Mouse (Mus musculus) heart, embryonic 14.5 days (tissue): ENCODE results near the gene Sult4a1. TPM values are rescaled to one million over a fixed set of nuclear protein-coding genes. Genes with fewer than 3 reads are reported as not detected.
A peak's percentile ranks its signal among the peaks of the same experiment; 100 is the strongest.

Experiments used
- ATAC-seq: fragments of 200-750 bp; cut with Nextera tagmentation; 2 replicates; pipeline ENCODE4 v1.8.0; 2017; ENCODE audit warnings: low read depth, moderate TSS enrichment; ENCODE audit not compliant: insufficient number of reproducible peaks, insufficient read depth, low FRiP score
- H3K27ac ChIP-seq, 2 experiments: fragments of 200-500 bp in 1 of 2; fragments of 300-500 bp in 1 of 2; sonication (generic) in 1 of 2; replicated peaks in 1 of 2; 2 replicates each; pipeline ENCODE4 v1.5.1; 2012 to 2014; ENCODE audit warnings: low read depth in 2 of 2, low read length in 2 of 2, control low read depth in 1 of 2, mild to moderate bottlenecking in 1 of 2, mixed read lengths in 1 of 2; ENCODE audit not compliant: control insufficient read depth in 1 of 2, insufficient read depth in 1 of 2
- H3K27me3 ChIP-seq: fragments of 300-500 bp; sonication (generic); 2 replicates; pipeline ENCODE4 v1.6.1; 2014; ENCODE audit warnings: mild to moderate bottlenecking, low read length, control low read depth; ENCODE audit not compliant: control insufficient read depth, insufficient read depth
- H3K36me3 ChIP-seq: fragments of 300-500 bp; sonication (generic); 2 replicates; pipeline ENCODE4 v1.6.1; 2014; ENCODE audit warnings: mild to moderate bottlenecking, control low read depth, low read length, mixed read lengths; ENCODE audit not compliant: control insufficient read depth, insufficient read depth
- H3K4me1 ChIP-seq, 2 experiments: fragments of 200-500 bp in 1 of 2; fragments of 300-500 bp in 1 of 2; sonication (generic) in 1 of 2; 2 replicates each; pipeline ENCODE4 v1.6.1; 2012 to 2014; ENCODE audit warnings: low read length in 2 of 2, control low read depth in 1 of 2, mixed read lengths in 1 of 2; ENCODE audit not compliant: control insufficient read depth in 2 of 2, insufficient read depth in 2 of 2
- H3K4me2 ChIP-seq: fragments of 300-500 bp; sonication (generic); 2 replicates; pipeline ENCODE4 v1.6.1; 2014; ENCODE audit warnings: mild to moderate bottlenecking, low read length
- H3K4me3 ChIP-seq, 2 experiments: fragments of 200-500 bp in 1 of 2; fragments of 300-500 bp in 1 of 2; sonication (generic) in 1 of 2; 2 replicates each; pipeline ENCODE4 v1.5.1; 2012 to 2014; ENCODE audit warnings: low read length in 2 of 2, mild to moderate bottlenecking in 2 of 2, control low read depth in 1 of 2, low read depth in 1 of 2, moderate library complexity in 1 of 2; ENCODE audit not compliant: control insufficient read depth in 1 of 2, insufficient read depth in 1 of 2
- H3K9ac ChIP-seq: fragments of 300-500 bp; sonication (generic); 2 replicates; pipeline ENCODE4 v1.6.1; 2014; ENCODE audit warnings: mild to moderate bottlenecking, low read length
- H3K9me3 ChIP-seq: fragments of 300-500 bp; sonication (generic); 2 replicates; pipeline ENCODE4 v1.6.1; 2016; ENCODE audit warnings: low read length, control low read depth; ENCODE audit not compliant: control insufficient read depth
- whole genome bisulfite sequencing: fragments of 180-500 bp; shearing (Covaris S2); extraction: QIAGEN DNeasy Blood & Tissue Kit; methylation state at CpG from one replicate; pipeline ENCODE4 v1.1.7; 2014; 5-methylcytosine and 5-hydroxymethylcytosine counted together
- polyA plus RNA-seq: library from polyadenylated mRNA; unstranded; fragments of >200 nt; fragmentation: Nextera tagmentation; extraction: Ambion mirVana; gene quantifications from 2 replicates; pipeline ENCODE4 v1.2.1, GENCODE M21; 2014

Gene Sult4a1
- polyA plus RNA-seq, 1 experiment from 2014 or later = 0.18 TPM

GRCm38 (mm10) chr15:84065140-84065539 lies 40.4 kb downstream of the Sult4a1 start, which contains the start of gene Efcab6:
TSS of gene Efcab6 (minus strand) at chr15:84065379.
- no peak within 1 kb of the TSS for H3K9ac ChIP-seq
- H3K36me3 ChIP-seq = no peaks in the 10 kb centered on the region
- no peak within 1 kb of the TSS for H3K4me3 ChIP-seq
- peaks cover 14% of the 10 kb centered on the region for H3K9me3 ChIP-seq
- WGBS = 3% methylated on average over 29 of the region's 29 CpGs
- peaks cover 60% of the 10 kb centered on the region for H3K27me3 ChIP-seq
- H3K4me1 ChIP-seq = no peaks in the 10 kb centered on the region
- ATAC-seq = no peak
- peak within 1 kb of the TSS; percentile 38; the same call in 1 of the 2 replicates for H3K4me2 ChIP-seq
- H3K27ac ChIP-seq = no peak within 1 kb of the TSS

- WGBS = 71% methylated on average over 6 of the region's 6 CpGs
- H3K27ac ChIP-seq = no peak overlapping the region
- no peaks in the 10 kb centered on the region for H3K36me3 ChIP-seq
- H3K27me3 ChIP-seq = peaks cover 10% of the 10 kb centered on the region
- H3K4me2 ChIP-seq = no peak overlapping the region
- H3K4me3 ChIP-seq = no peak overlapping the region
- no peak overlapping the region for H3K9ac ChIP-seq
- no peak for ATAC-seq
- no peaks in the 10 kb centered on the region for H3K4me1 ChIP-seq
- peaks cover 9% of the 10 kb centered on the region; the same call in 1 of the 2 replicates for H3K9me3 ChIP-seq
These were observed 46.7 kb downstream of the Sult4a1 start for GRCm38 (mm10) chr15:84058841-84059240.

GRCm38 (mm10) chr15:84056083-84056482 lies 49.5 kb downstream of the Sult4a1 start:
- no peak overlapping the region for H3K9ac ChIP-seq
- H3K27me3 ChIP-seq = peaks cover 8% of the 10 kb centered on the region
- no peaks in the 10 kb centered on the region for H3K36me3 ChIP-seq
- no peak overlapping the region for H3K27ac ChIP-seq
- no peaks in the 10 kb centered on the region for H3K9me3 ChIP-seq
- no peak overlapping the region for H3K4me2 ChIP-seq
- ATAC-seq = no peak
- WGBS = 62% methylated on average over 5 of the region's 5 CpGs
- no peak overlapping the region for H3K4me3 ChIP-seq
- peaks cover 3 to 5% of the 10 kb centered on the region in 2 experiments; a peak in 2 of 4 replicates for H3K4me1 ChIP-seq

GRCm38 (mm10) chr15:84053859-84054258 lies 51.7 kb downstream of the Sult4a1 start:
- ATAC-seq = peak; percentile 50; the same call in 1 of the 2 replicates
- 19% methylated on average over 9 of the region's 9 CpGs for WGBS
- H3K27ac ChIP-seq = no peak overlapping the region

DNA sequence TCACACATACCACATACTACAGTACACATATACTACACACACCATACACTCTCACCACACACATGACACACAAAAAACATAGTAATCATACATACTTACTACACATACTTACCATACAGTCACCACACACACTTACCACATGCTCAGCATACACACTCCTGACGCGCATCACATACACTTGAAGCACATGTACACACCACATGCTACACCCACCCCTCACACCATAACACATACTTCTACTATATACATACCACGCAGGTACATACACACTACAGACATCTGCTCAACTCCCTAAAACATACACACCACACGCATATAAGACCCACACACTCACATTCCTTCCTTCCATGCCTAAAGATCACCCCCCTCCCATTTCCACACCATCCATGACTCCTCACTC lies 52.3 kb downstream of the Sult4a1 start:
- H3K27ac ChIP-seq = no peak overlapping the region
- no peak overlapping the region for H3K9ac ChIP-seq
- WGBS = 87% methylated on average over 4 of the region's 4 CpGs
- no peak for ATAC-seq
- no peaks in the 10 kb centered on the region for H3K36me3 ChIP-seq
- H3K4me2 ChIP-seq = no peak overlapping the region
- peaks cover 8% of the 10 kb centered on the region for H3K27me3 ChIP-seq
- H3K9me3 ChIP-seq = 0 out of 2 replicates have a peak, but pooled peaks cover 2% of the 10 kb centered on the region
- H3K4me3 ChIP-seq = no peak overlapping the region
- peaks cover 3 to 5% of the 10 kb centered on the region in 2 experiments; a peak in 2 of 4 replicates for H3K4me1 ChIP-seq

More at GRCm38 (mm10) chr15:84053859-84054258, 51.7 kb downstream of the Sult4a1 start:
- H3K36me3 ChIP-seq = no peaks in the 10 kb centered on the region
- H3K4me1 ChIP-seq = peaks cover 3 to 5% of the 10 kb centered on the region in 2 experiments; a peak in 2 of 4 replicates
- 0 out of 2 replicates have a peak, but pooled peaks cover 2% of the 10 kb centered on the region for H3K9me3 ChIP-seq
- H3K4me2 ChIP-seq = no peak overlapping the region
- no peak overlapping the region for H3K4me3 ChIP-seq
- peaks cover 8% of the 10 kb centered on the region for H3K27me3 ChIP-seq
- H3K9ac ChIP-seq = no peak overlapping the region

- ATAC-seq = no peak
- Histone ChIP-seq H3K27me3 (peaks cover 8% of the 10 kb centered on the region), H3K4me1 (peaks cover 3 to 5% of the 10 kb centered on the region in 2 experiments; a peak in 2 of 4 replicates), H3K4me2 (no peak overlapping the region), H3K9me3 (0 out of 2 replicates have a peak, but pooled peaks cover 2% of the 10 kb centered on the region), H3K27ac (no peak overlapping the region), H3K4me3 (no peak overlapping the region), H3K9ac (no peak overlapping the region), H3K36me3 (no peaks in the 10 kb centered on the region)
- 59% methylated on average over 9 of the region's 9 CpGs for WGBS
These were observed 53.2 kb downstream of the Sult4a1 start for GRCm38 (mm10) chr15:84052390-84052789.

- Histone ChIP-seq H3K4me2 (no peak overlapping the region), H3K4me3 (no peak overlapping the region), H3K9me3 (peaks cover 5% of the 10 kb centered on the region; the same call in 1 of the 2 replicates), H3K36me3 (no peaks in the 10 kb centered on the region), H3K4me1 (peaks cover 3 to 5% of the 10 kb centered on the region in 2 experiments; a peak in 2 of 4 replicates), H3K27ac (no peak overlapping the region), H3K9ac (no peak overlapping the region), H3K27me3 (peaks cover 1% of the 10 kb centered on the region; the same call in 1 of the 2 replicates)
- 71% methylated on average over 7 of the region's 7 CpGs for WGBS
- no peak for ATAC-seq
These were observed 56.0 kb downstream of the Sult4a1 start for GRCm38 (mm10) chr15:84049570-84049969.

DNA sequence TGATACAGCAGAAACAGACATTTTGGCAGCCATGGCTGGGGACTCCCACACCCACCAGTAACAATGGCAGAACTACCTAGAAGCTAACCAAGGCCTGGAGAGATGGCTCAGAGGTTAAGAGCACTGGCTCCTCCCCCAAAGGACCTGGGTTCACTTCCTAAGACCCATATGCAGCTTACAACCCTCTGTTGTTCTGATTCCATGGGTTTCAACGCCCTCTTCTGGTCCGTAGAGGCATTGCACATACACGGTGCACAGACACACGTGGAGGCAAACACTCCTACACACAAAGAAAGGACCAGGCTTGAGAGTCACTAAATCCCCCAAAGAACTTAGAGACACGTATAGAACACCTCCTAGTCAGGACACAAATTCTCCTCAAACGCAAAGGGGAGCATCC lies 60.0 kb downstream of the Sult4a1 start:
- H3K4me1 ChIP-seq = no peaks in the 10 kb centered on the region
- H3K4me2 ChIP-seq = no peak overlapping the region
- H3K4me3 ChIP-seq = no peak overlapping the region
- ATAC-seq = no peak
- no peaks in the 10 kb centered on the region for H3K27me3 ChIP-seq
- H3K9ac ChIP-seq = no peak overlapping the region
- no peaks in the 10 kb centered on the region for H3K36me3 ChIP-seq
- peaks cover 6% of the 10 kb centered on the region; the same call in 1 of the 2 replicates for H3K9me3 ChIP-seq
- H3K27ac ChIP-seq = no peak overlapping the region
- WGBS = 86% methylated on average over 6 of the region's 6 CpGs
